Mouse (Mus musculus) MEL (cell line): ENCODE measurements around the gene Ifnz. TPM values are rescaled to one million over a fixed set of nuclear protein-coding genes. Genes with fewer than 3 reads are reported as not detected.
"Not testable (repeated sequence)": the region's sequence is repeated elsewhere in the genome, so short reads cannot be mapped to it uniquely, and the experiment has no call there.

ENCODE experiments used
- DNase-seq: peaks from one replicate; pipeline ENCODE4 v3.0.0; 2011; ENCODE audit warnings: low read depth, low spot score
- H3K27ac ChIP-seq: 2 replicates; pipeline ENCODE4 v1.5.1; 2012; ENCODE audit warnings: low read depth, mild to moderate bottlenecking, control low read depth, low read length, moderate library complexity; ENCODE audit not compliant: control insufficient read depth
- H3K27me3 ChIP-seq, 2 experiments: fragments of 150-350 bp in 1 of 2; sonication (generic) in 1 of 2; 2 replicates each; pipeline ENCODE4 v1.6.1; 2012; ENCODE audit warnings: low read length in 2 of 2, mild to moderate bottlenecking in 2 of 2, improper control_type of control experiment in 1 of 2, moderate library complexity in 1 of 2; ENCODE audit not compliant: insufficient read depth in 2 of 2, control insufficient read depth in 1 of 2
- H3K36me3 ChIP-seq, 2 experiments: 2 replicates each; pipeline ENCODE4 v1.6.1; 2012 to 2014; ENCODE audit warnings: low read length in 2 of 2, improper control_type of control experiment in 1 of 2, inconsistent platforms in 1 of 2, mild to moderate bottlenecking in 1 of 2; ENCODE audit not compliant: insufficient read depth in 2 of 2, control insufficient read depth in 1 of 2
- H3K4me1 ChIP-seq, 2 experiments: fragments of 150-350 bp in 1 of 2; sonication (generic) in 1 of 2; 2 replicates each; pipeline ENCODE4 v1.6.1; 2012; ENCODE audit warnings: low read length in 2 of 2, improper control_type of control experiment in 1 of 2, mild to moderate bottlenecking in 1 of 2; ENCODE audit not compliant: insufficient read depth in 2 of 2, control insufficient read depth in 1 of 2
- H3K4me3 ChIP-seq, 2 experiments: fragments of 150-350 bp in 1 of 2; sonication (generic) in 1 of 2; 2 replicates each; pipeline ENCODE4 v1.5.1; 2012; ENCODE audit warnings: low read depth in 2 of 2, low read length in 2 of 2, mild to moderate bottlenecking in 2 of 2, moderate library complexity in 2 of 2, control low read depth in 1 of 2, improper control_type of control experiment in 1 of 2; ENCODE audit not compliant: control insufficient read depth in 1 of 2, insufficient read depth in 1 of 2
- H3K79me2 ChIP-seq: 2 replicates; pipeline ENCODE4 v1.6.1; 2012; ENCODE audit warnings: mild to moderate bottlenecking, low read length, moderate library complexity; ENCODE audit not compliant: control insufficient read depth, poor library complexity, insufficient read depth
- H3K9ac ChIP-seq: 2 replicates; pipeline ENCODE4 v1.6.1; 2012; ENCODE audit warnings: low read depth, mild to moderate bottlenecking, control low read depth, low read length, moderate library complexity; ENCODE audit not compliant: control insufficient read depth, poor library complexity, severe bottlenecking
- H3K9me3 ChIP-seq: fragments of 150-350 bp; sonication (generic); replicated peaks from 2 replicates; pipeline ENCODE4 v1.6.1; 2012; ENCODE audit warnings: mild to moderate bottlenecking, low read length, improper control_type of control experiment, moderate library complexity; ENCODE audit not compliant: insufficient read depth
- CTCF ChIP-seq, 3 experiments: IDR thresholded peaks in 2 of 3; conservative IDR thresholded peaks in 1 of 3; 2 replicates each; pipeline ENCODE4 v1.5.1; 2011 to 2012; ENCODE audit warnings: low read length in 3 of 3, low read depth in 2 of 3, mild to moderate bottlenecking in 2 of 3, improper control_type of control experiment in 1 of 3, inconsistent platforms in 1 of 3, mixed read lengths in 1 of 3, moderate library complexity in 1 of 3; ENCODE audit not compliant: control insufficient read depth in 1 of 3, insufficient read depth in 1 of 3, poor library complexity in 1 of 3, severe bottlenecking in 1 of 3
- polyA plus RNA-seq, 2 experiments: library from polyadenylated mRNA; stranded (reverse) in 1 of 2; unstranded in 1 of 2; fragments of >175 nt in 1 of 2; fragments of >200 nt in 1 of 2; gene quantifications; 2 replicates each; pipeline versions ENCODE4 v1.2.1 to v1.2.4; 2012; ENCODE audit warnings: low replicate concordance in 2 of 2, low read depth in 1 of 2; ENCODE audit not compliant: insufficient read length in 2 of 2, insufficient read depth in 1 of 2, missing spikeins in 1 of 2
- total RNA-seq: library from RNA; depleted of rRNA; stranded (reverse); fragments of 300-350 nt; gene quantifications from 2 replicates; pipeline ENCODE4 v1.2.3, GENCODE M21; 2012

Gene Ifnz
- total and polyA plus RNA-seq, 3 experiments, result 0.11 TPM; not detected in 2

DNA sequence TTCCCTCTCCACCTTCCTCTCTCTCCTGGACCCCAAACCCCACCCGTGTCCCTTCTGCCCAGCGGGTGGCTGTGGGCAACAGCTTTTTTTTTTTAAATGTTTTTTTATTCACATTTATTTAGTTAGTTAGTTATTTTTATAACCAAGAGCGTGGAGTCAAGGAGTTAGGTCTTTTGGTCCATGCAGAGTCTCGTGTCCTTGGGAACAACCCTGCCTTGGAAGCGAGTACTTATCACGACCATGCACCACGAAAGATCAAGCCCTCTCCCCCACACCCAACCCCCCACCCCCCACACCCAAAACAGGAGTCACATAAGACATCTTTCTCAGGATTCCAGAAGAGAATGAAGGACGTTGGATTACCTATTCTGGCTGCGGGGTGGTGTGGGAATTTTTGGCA is 19.6 kb upstream of the Ifnz start:
- 0 out of 6 replicates have a peak, but pooled peaks of 1 of the 3 experiments have one; percentile 2 for TF ChIP-seq CTCF (IDR thresholded peaks at IDR 0.05 in 2 of 3, conservative IDR thresholded peaks at IDR 0.05 in 1 of 3; ENCODE audit: control insufficient read depth in 1 of 3, insufficient read depth in 1 of 3, low read depth in 2 of 3, low read length in 3 of 3, poor library complexity in 1 of 3, severe bottlenecking in 1 of 3)
- H3K9me3 ChIP-seq, H3K4me3 ChIP-seq, H3K4me1 ChIP-seq, H3K27me3 ChIP-seq, H3K36me3 ChIP-seq, H3K27ac ChIP-seq, H3K79me2 ChIP-seq, H3K9ac ChIP-seq, DNase-seq: not testable (repeated sequence)

DNA sequence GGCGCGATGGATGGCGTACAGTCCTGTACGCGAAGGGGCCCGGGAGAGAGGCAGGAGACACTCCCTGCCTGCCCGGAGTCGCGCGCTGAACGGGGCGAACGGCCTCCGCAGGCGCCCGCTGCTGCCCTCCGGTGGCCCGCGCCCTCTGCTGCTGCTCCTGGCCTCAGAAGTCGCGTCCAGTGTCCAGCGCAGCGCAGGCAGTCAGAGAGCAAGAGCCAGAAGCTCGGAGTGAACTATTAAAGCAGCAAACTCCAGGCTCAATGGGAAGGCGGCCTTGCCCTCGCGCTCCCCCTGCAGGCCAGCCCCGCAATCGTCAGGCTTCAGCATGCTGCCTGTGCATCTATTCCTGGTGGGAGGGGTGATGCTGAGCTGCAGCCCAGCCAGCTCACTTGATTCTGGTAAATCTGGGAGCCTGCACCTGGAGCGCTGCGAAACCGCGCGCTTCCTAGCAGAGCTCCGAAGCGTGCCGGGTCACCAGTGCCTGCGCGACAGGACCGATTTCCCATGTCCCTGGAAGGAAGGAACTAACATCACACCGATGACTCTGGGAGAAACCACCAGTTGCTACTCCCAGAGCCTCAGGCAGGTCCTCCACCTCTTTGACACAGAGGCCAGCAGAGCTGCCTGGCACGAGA is 18.4 kb upstream of the Ifnz start:
- H3K36me3 ChIP-seq, H3K27me3 ChIP-seq, H3K4me1 ChIP-seq, H3K79me2 ChIP-seq, H3K9me3 ChIP-seq, H3K27ac ChIP-seq: not testable (repeated sequence)
- Histone ChIP-seq H3K4me3 (peak overlapping the region in 1 of 2 experiments; percentile 23; a peak in 1 of 4 replicates), H3K9ac (peak overlapping the region; percentile 45; the same call in 1 of the 2 replicates)
- DNase-seq, result peak; percentile 37

DNA sequence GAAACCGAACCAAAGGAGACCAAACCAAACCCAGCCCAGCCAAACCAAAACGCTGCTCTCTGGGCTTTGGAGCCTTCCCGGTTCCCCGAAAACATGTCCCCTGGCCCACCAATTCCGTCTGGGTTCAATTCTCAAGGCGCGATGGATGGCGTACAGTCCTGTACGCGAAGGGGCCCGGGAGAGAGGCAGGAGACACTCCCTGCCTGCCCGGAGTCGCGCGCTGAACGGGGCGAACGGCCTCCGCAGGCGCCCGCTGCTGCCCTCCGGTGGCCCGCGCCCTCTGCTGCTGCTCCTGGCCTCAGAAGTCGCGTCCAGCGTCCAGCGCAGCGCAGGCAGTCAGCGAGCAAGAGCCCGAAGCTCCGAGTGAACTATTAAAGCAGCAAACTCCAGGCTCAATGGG is 8.4 kb upstream of the Ifnz start, which contains the start of gene Gm13290:
TSS of gene Gm13290 (plus strand) at position 301 of the 400 bp plus-strand sequence.
- not testable (repeated sequence) for H3K9ac ChIP-seq, H3K79me2 ChIP-seq, H3K4me3 ChIP-seq, H3K4me1 ChIP-seq, H3K36me3 ChIP-seq, DNase-seq, H3K9me3 ChIP-seq, H3K27ac ChIP-seq, H3K27me3 ChIP-seq

DNA sequence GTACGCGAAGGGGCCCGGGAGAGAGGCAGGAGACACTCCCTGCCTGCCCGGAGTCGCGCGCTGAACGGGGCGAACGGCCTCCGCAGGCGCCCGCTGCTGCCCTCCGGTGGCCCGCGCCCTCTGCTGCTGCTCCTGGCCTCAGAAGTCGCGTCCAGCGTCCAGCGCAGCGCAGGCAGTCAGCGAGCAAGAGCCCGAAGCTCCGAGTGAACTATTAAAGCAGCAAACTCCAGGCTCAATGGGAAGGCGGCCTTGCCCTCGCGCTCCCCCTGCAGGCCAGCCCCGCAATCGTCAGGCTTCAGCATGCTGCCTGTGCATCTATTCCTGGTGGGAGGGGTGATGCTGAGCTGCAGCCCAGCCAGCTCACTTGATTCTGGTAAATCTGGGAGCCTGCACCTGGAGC is 5.3 kb upstream of the Ifnz start, which contains the start of gene Gm13289:
TSS of gene Gm13289 (plus strand) at position 301 of the 400 bp plus-strand sequence.
- H3K4me1 ChIP-seq, H3K36me3 ChIP-seq, H3K27me3 ChIP-seq, H3K79me2 ChIP-seq, H3K27ac ChIP-seq, H3K4me3 ChIP-seq, H3K9ac ChIP-seq, H3K9me3 ChIP-seq, DNase-seq: not testable (repeated sequence)

DNA sequence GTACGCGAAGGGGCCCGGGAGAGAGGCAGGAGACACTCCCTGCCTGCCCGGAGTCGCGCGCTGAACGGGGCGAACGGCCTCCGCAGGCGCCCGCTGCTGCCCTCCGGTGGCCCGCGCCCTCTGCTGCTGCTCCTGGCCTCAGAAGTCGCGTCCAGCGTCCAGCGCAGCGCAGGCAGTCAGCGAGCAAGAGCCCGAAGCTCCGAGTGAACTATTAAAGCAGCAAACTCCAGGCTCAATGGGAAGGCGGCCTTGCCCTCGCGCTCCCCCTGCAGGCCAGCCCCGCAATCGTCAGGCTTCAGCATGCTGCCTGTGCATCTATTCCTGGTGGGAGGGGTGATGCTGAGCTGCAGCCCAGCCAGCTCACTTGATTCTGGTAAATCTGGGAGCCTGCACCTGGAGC is 2.4 kb upstream of the Ifnz start, which contains the start of gene Gm13272:
TSS of gene Gm13272 (plus strand) at position 301 of the 400 bp plus-strand sequence.
- H3K9ac ChIP-seq, H3K4me1 ChIP-seq, H3K9me3 ChIP-seq, H3K27me3 ChIP-seq, H3K4me3 ChIP-seq, H3K27ac ChIP-seq, H3K36me3 ChIP-seq, H3K79me2 ChIP-seq, DNase-seq: not testable (repeated sequence)

DNA sequence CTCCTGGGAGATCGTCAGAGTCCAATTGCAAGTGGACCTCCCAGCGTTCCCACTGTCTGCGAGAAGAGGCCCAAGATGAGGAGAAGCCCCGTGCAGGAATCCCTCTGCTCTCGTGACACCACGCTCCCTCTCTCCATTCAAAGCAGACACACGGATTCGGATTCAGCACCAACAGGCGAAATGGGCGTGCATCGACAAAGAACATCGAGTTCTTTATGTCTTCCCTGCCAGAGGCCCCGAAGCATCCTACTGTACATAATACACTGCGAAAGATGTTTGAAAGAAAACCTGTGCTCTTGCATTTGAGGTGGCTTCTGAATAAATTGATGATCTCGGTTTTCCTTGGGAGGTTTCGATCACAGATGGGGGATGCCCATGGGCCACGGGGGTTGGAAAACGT is 1.6 kb upstream of the Ifnz start:
- not testable (repeated sequence) for H3K27me3 ChIP-seq, H3K4me3 ChIP-seq, H3K4me1 ChIP-seq

DNA sequence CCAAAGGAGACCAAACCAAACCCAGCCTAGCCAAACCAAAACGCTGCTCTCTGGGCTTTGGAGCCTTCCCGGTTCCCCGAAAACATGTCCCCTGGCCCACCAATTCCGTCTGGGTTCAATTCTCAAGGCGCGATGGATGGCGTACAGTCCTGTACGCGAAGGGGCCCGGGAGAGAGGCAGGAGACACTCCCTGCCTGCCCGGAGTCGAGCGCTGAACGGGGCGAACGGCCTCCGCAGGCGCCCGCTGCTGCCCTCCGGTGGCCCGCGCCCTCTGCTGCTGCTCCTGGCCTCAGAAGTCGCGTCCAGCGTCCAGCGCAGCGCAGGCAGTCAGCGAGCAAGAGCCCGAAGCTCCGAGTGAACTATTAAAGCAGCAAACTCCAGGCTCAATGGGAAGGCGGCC is 404 bp downstream of the Ifnz start:
- H3K9ac ChIP-seq, H3K27me3 ChIP-seq, H3K27ac ChIP-seq, H3K9me3 ChIP-seq, H3K79me2 ChIP-seq, H3K4me1 ChIP-seq, H3K36me3 ChIP-seq, H3K4me3 ChIP-seq, DNase-seq: not testable (repeated sequence)

More for the DNA sequence above, 1.6 kb upstream of the Ifnz start:
- H3K36me3 ChIP-seq, H3K9me3 ChIP-seq, H3K27ac ChIP-seq, DNase-seq, H3K79me2 ChIP-seq, H3K9ac ChIP-seq: not testable (repeated sequence)
